Mouse (Mus musculus) forebrain, postnatal 0 days (tissue): ENCODE results near the gene Hhat. TPM values are rescaled to one million over a fixed set of nuclear protein-coding genes. Genes with fewer than 3 reads are reported as not detected.

ENCODE experiments used
- ATAC-seq: fragments of 200-750 bp; cut with Nextera tagmentation; 2 replicates; pipeline ENCODE4 v1.8.0; 2017; ENCODE audit warnings: mild to moderate bottlenecking, moderate library complexity
- DNase-seq: peaks from one replicate; pipeline ENCODE4 v3.0.0-alpha.2; 2015
- H3K27ac ChIP-seq: fragments of 300-500 bp; sonication (generic); 2 replicates; pipeline ENCODE4 v1.5.1; 2014; ENCODE audit warnings: low read depth, mild to moderate bottlenecking, antibody characterized with exemption, low read length, moderate library complexity, mixed read lengths
- H3K27me3 ChIP-seq: fragments of 300-500 bp; sonication (generic); 2 replicates; pipeline ENCODE4 v1.6.1; 2014; ENCODE audit warnings: mild to moderate bottlenecking, low read length, mixed read lengths; ENCODE audit not compliant: insufficient read depth
- H3K36me3 ChIP-seq: fragments of 300-500 bp; sonication (generic); 2 replicates; pipeline ENCODE4 v1.6.1; 2014; ENCODE audit warnings: mild to moderate bottlenecking, moderate library complexity; ENCODE audit not compliant: insufficient read depth
- H3K4me1 ChIP-seq: fragments of 300-500 bp; sonication (generic); 2 replicates; pipeline ENCODE4 v1.6.1; 2014; ENCODE audit warnings: antibody characterized with exemption; ENCODE audit not compliant: insufficient read depth
- H3K4me2 ChIP-seq: fragments of 300-500 bp; sonication (generic); 2 replicates; pipeline ENCODE4 v1.6.1; 2014; ENCODE audit warnings: low read depth, mild to moderate bottlenecking, moderate library complexity
- H3K4me3 ChIP-seq: fragments of 300-500 bp; sonication (generic); 2 replicates; pipeline ENCODE4 v1.5.1; 2014; ENCODE audit warnings: low read depth, low read length, mixed read lengths
- H3K9ac ChIP-seq: fragments of 300-500 bp; sonication (generic); 2 replicates; pipeline ENCODE4 v1.6.1; 2014; ENCODE audit warnings: mild to moderate bottlenecking
- H3K9me3 ChIP-seq: fragments of 300-500 bp; sonication (generic); 2 replicates; pipeline ENCODE4 v1.6.1; 2016; ENCODE audit warnings: low read length
- CTCF ChIP-seq: sonication (generic); IDR thresholded peaks from 2 replicates; pipeline ENCODE4 v1.5.1; 2016; ENCODE audit warnings: antibody characterized with exemption, control low read depth, low read depth
- WGBS: fragments of 180-500 bp; shearing (Covaris S2); extraction: QIAGEN DNeasy Blood & Tissue Kit; methylation state at CpG from one replicate; pipeline ENCODE4 v1.1.7; 2014; 5-methylcytosine and 5-hydroxymethylcytosine counted together
- polyA plus RNA-seq: library from polyadenylated mRNA; unstranded; fragments of >200 nt; fragmentation: Nextera tagmentation; extraction: Ambion mirVana; gene quantifications from 2 replicates; pipeline ENCODE4 v1.2.1, GENCODE M21; 2015
- total RNA-seq: library from RNA; depleted of rRNA; stranded (reverse); fragments of >200 nt; gene quantifications from 2 replicates; pipeline ENCODE4 v1.2.3, GENCODE M21; 2014

Hhat gene
- total and polyA plus RNA-seq, 2 experiments from 2014 or later = 1.8 to 2.6 TPM

GRCm38 (mm10) chr1:192650586-192650985 is 120.4 kb downstream of the Hhat start:
- 77% methylated on average over 7 of the region's 7 CpGs for WGBS
- no peaks in the 10 kb centered on the region for H3K4me1 ChIP-seq
- DNase-seq (no peak), ATAC-seq (no peak)
- no peaks in the 10 kb centered on the region for H3K27me3 ChIP-seq
- H3K36me3 ChIP-seq = no peaks in the 10 kb centered on the region
- no peak for TF ChIP-seq CTCF
- H3K4me2 ChIP-seq = no peak overlapping the region
- H3K9ac ChIP-seq = no peak overlapping the region
- H3K27ac ChIP-seq = no peak overlapping the region
- H3K4me3 ChIP-seq = no peak overlapping the region
- H3K9me3 ChIP-seq = no peaks in the 10 kb centered on the region

- Histone ChIP-seq H3K4me2 (no peak overlapping the region), H3K36me3 (no peaks in the 10 kb centered on the region), H3K9me3 (no peaks in the 10 kb centered on the region), H3K9ac (no peak overlapping the region), H3K27me3 (no peaks in the 10 kb centered on the region), H3K4me3 (no peak overlapping the region), H3K27ac (no peak overlapping the region), H3K4me1 (no peaks in the 10 kb centered on the region)
- no peak for TF ChIP-seq CTCF
- 77% methylated on average over 4 of the region's 4 CpGs for WGBS
- ATAC-seq (no peak), DNase-seq (no peak)
Measured at GRCm38 (mm10) chr1:192650023-192650422, 121.0 kb downstream of the Hhat start.

DNA sequence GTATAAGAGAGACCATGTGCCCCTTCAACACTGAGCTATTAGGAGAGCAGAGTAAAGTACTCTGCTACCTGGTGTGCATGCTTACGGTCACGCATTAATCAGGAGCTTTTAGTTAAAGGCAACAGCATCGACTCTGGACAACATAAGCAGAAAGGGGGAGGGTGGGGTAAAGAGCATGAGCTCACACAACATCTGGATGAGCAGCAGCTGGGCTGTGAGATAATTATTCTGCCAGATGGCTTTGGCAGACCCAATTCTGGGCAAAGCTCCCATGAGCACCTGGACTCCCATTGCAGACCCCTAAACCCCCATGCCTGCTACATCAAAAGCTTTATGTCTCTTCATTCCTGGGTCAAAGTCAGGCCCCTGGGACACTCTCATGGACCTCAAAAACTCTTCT is 121.8 kb downstream of the Hhat start:
- Histone ChIP-seq H3K36me3 (no peaks in the 10 kb centered on the region), H3K27me3 (no peaks in the 10 kb centered on the region), H3K9ac (no peak overlapping the region), H3K4me2 (no peak overlapping the region), H3K27ac (no peak overlapping the region), H3K9me3 (no peaks in the 10 kb centered on the region), H3K4me1 (no peaks in the 10 kb centered on the region), H3K4me3 (no peak overlapping the region)
- WGBS = 74% methylated on average over 3 of the region's 3 CpGs
- TF ChIP-seq CTCF = no peak
- ATAC-seq = no peak
- no peak for DNase-seq

- no peak overlapping the region for H3K4me2 ChIP-seq
- H3K4me1 ChIP-seq = no peaks in the 10 kb centered on the region
- ATAC-seq = no peak
- no peak overlapping the region for H3K27ac ChIP-seq
- no peaks in the 10 kb centered on the region for H3K36me3 ChIP-seq
- no peaks in the 10 kb centered on the region for H3K27me3 ChIP-seq
- H3K9me3 ChIP-seq = no peaks in the 10 kb centered on the region
- no peak for TF ChIP-seq CTCF
- H3K4me3 ChIP-seq = no peak overlapping the region
- DNase-seq = no peak
- WGBS = 65% methylated on average over 2 of the region's 2 CpGs
- no peak overlapping the region for H3K9ac ChIP-seq
Measured at GRCm38 (mm10) chr1:192647361-192647760, 123.7 kb downstream of the Hhat start.

DNA sequence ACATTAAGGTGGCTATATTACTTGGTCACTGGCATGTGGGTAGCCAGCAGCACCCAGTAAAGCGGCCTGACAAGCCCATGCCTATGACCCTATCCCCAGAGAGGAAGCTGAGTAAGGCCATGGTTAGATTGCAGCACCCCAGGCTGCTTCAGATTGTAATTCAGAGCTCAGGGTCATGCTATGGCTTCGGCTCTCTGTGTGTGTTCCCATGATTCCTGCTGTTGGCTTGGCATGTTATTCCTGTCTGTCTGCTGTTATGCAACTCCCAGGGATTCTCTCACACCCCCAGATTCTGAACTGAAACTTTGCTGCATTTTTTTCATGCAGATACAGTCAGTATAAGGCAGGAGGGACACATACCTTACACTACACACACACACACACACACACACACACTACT is 128.9 kb downstream of the Hhat start:
- Histone ChIP-seq H3K4me2 (no peak overlapping the region), H3K4me1 (0 out of 2 replicates have a peak, but pooled peaks cover 3% of the 10 kb centered on the region), H3K27me3 (no peaks in the 10 kb centered on the region), H3K27ac (no peak overlapping the region), H3K4me3 (no peak overlapping the region), H3K9me3 (no peaks in the 10 kb centered on the region), H3K9ac (no peak overlapping the region), H3K36me3 (no peaks in the 10 kb centered on the region)
- ATAC-seq (no peak), DNase-seq (no peak)
- WGBS = 72% methylated on average over 2 of the region's 2 CpGs
- TF ChIP-seq CTCF = no peak

GRCm38 (mm10) chr1:192639175-192639574 is 131.8 kb downstream of the Hhat start:
- H3K27me3 ChIP-seq = no peaks in the 10 kb centered on the region
- TF ChIP-seq CTCF = no peak
- ATAC-seq = no peak
- no peaks in the 10 kb centered on the region for H3K36me3 ChIP-seq
- H3K27ac ChIP-seq = no peak overlapping the region
- no peak for DNase-seq
- H3K9ac ChIP-seq = no peak overlapping the region
- H3K4me2 ChIP-seq = no peak overlapping the region
- 75% methylated on average over 3 of the region's 3 CpGs for WGBS
- no peak overlapping the region for H3K4me3 ChIP-seq
- no peaks in the 10 kb centered on the region for H3K9me3 ChIP-seq
- H3K4me1 ChIP-seq = 0 out of 2 replicates have a peak, but pooled peaks cover 3% of the 10 kb centered on the region

DNA sequence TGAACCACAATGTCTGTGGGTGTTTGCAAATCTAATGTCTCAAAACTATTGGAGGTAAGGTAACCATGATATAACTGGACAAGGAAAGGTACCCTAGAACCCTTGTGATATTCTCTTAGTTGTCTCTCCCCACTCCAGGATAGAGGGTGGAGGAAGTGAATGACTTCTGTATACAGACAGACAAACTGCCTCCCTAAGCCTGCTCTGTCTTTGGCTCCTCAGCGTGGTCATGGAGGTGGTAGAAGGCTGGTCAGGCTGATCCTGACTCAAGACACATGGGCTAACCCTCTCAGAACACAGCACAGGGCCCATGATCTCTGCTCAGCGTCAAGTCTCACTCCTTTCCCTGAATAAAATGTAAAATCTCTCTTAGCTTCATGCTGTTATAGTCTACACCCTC is 149.2 kb downstream of the Hhat start:
- ATAC-seq (no peak), DNase-seq (no peak)
- 80% methylated on average over 2 of the region's 2 CpGs for WGBS
- Histone ChIP-seq H3K4me2 (no peak overlapping the region), H3K36me3 (no peaks in the 10 kb centered on the region), H3K9me3 (no peaks in the 10 kb centered on the region), H3K27ac (no peak overlapping the region), H3K27me3 (no peaks in the 10 kb centered on the region), H3K4me1 (no peaks in the 10 kb centered on the region), H3K4me3 (no peak overlapping the region), H3K9ac (no peak overlapping the region)
- TF ChIP-seq CTCF = no peak

GRCm38 (mm10) chr1:192613271-192613670 is 157.8 kb downstream of the Hhat start:
- WGBS = 24% methylated on average over 6 of the region's 6 CpGs
- Histone ChIP-seq H3K4me1 (no peaks in the 10 kb centered on the region), H3K36me3 (no peaks in the 10 kb centered on the region), H3K27me3 (no peaks in the 10 kb centered on the region), H3K4me2 (no peak overlapping the region), H3K9ac (no peak overlapping the region), H3K9me3 (no peaks in the 10 kb centered on the region), H3K27ac (no peak overlapping the region), H3K4me3 (no peak overlapping the region)
- no peak for TF ChIP-seq CTCF
- ATAC-seq (no peak), DNase-seq (no peak)
